Mouse (Mus musculus): ENCODE data around the gene Gins2. TPM values are rescaled to one million over a fixed set of nuclear protein-coding genes. Genes with fewer than 3 reads are reported as not detected.

Gins2 gene
- polyA plus RNA-seq, 1 experiment from 2014 or later = 132 TPM

DNA sequence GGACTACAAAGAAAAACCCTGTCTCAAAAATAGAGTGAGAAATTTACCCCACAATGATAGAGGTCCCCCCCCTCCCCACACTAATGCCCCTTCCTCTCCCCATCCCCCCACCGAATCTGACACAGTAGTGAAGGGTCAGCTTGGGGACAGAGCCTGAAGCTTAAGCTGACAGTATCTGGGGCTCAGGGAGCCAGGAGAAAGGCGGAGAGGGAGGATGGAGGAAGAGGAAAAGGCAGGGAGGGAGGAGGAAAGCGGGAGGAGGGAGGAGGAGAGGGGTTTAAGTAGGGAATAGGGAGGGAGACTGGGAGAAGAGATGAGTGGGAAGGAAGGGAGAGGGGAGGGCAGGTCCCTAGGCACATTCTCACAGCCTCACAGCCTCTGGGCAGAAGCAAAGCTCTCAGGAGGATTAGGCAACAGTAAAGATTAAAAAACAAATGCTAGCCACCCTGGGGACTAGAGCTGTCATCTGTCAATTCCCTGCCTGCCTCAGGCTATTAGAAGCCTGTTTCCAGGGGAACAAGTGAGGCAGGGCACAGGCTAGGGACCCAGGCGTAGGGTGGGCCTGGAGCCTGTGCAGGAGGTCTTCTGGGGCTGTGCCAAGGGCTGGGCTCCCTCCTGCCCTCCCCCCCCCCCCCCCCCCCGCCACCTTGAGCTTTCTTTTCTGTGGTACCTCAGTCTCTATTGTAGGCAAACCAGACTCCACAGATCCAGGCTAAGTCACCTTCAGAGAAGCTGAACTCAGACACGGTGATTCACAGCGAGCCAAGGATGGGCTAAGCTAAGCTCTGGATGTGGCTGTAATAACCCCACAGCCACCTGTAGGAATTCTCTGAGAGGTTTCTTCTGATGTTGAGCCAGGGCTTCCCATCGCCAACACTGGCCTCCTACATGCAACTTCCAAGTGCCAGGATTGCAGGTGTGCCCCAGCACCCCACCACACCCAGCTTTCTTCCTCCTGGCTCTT lies 27.8 kb upstream of the Gins2 start:
- peak overlapping the region; percentile 28 for H3K9ac ChIP-seq (replicated peaks; ENCODE audit: low read length)
- no peaks in the 10 kb centered on the region for H3K9me3 ChIP-seq (replicated peaks; ENCODE audit: control insufficient read depth, low read length)
- DNase-seq (ENCODE audit: low spot score) = peak; percentile 45
- H3K27me3 ChIP-seq (ENCODE audit: control insufficient read depth, insufficient read depth, low read length) = no peaks in the 10 kb centered on the region
- H3K4me3 ChIP-seq (ENCODE audit: low read depth, low read length) = no peak overlapping the region
- no peak overlapping the region for H3K4me2 ChIP-seq (ENCODE audit: low read depth, low read length)
- peak; percentile 68 for ATAC-seq (replicated peaks; ENCODE audit: insufficient number of reproducible peaks, low FRiP score, low TSS enrichment, low read depth)
- 19% methylated on average over 7 of the region's 8 CpGs for WGBS
- 0 out of 2 replicates have a peak overlapping the region, but pooled peaks have one; percentile 28 for H3K27ac ChIP-seq (replicated peaks; ENCODE audit: low read depth, low read length)
- peaks cover 3% of the 10 kb centered on the region; the same call in 1 of the 2 replicates for H3K4me1 ChIP-seq (ENCODE audit: control insufficient read depth, insufficient read depth, low read length)
- no peaks in the 10 kb centered on the region for H3K36me3 ChIP-seq (replicated peaks; ENCODE audit: control insufficient read depth, insufficient read depth, low read depth, low read length)

DNA sequence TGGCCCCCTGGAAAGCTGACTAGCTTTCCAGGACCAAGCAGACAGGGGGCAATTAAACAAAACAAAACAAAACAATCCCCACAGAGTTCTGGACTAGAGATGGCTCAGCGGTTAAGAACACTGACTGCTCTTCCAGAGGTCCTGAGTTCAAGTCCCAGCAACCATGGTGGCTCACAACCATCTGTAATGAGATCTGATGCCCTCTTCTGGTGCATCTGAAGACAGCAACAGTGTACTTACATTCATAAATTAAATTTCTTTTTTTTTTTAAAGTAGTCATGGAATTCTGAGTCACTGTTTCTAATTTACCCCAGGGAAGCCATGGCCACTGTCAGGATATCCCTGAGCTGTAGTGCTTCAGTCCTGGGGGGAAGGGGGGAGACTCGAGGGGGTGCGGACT lies 25.4 kb upstream of the Gins2 start:
- WGBS = 89% methylated on average over 3 of the region's 3 CpGs
- no peak overlapping the region for H3K4me3 ChIP-seq (ENCODE audit: low read depth, low read length)
- ATAC-seq (replicated peaks; ENCODE audit: insufficient number of reproducible peaks, low FRiP score, low TSS enrichment, low read depth) = no peak

DNA sequence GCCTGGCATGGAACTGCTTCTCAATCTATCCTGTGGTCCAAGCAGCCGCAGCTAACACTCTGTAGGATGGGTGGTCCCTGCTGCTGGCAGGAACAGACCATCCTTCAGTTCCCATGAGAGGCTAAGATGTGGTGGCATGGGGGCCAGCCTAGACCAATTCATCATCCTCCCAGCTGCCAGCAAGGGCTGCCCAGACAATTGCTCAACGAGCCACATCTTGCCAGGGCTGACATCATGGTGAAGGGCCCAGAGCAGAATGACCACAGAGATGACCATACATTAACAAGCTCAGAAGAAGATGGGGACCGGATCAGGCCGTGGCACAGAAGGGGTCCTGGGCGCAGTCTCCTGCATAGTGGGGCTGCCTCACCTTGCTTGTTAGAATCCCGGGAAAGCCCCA lies 21.7 kb upstream of the Gins2 start:
- H3K36me3 ChIP-seq (replicated peaks; ENCODE audit: control insufficient read depth, insufficient read depth, low read depth, low read length) = no peaks in the 10 kb centered on the region
- ATAC-seq (replicated peaks; ENCODE audit: insufficient number of reproducible peaks, low FRiP score, low TSS enrichment, low read depth) = no peak
- WGBS = 94% methylated on average over 6 of the region's 6 CpGs

More for the DNA sequence above, 25.4 kb upstream of the Gins2 start:
- DNase-seq (ENCODE audit: low spot score) = no peak
- Histone ChIP-seq H3K4me1 (ENCODE audit: control insufficient read depth, insufficient read depth, low read length) (peaks cover 3% of the 10 kb centered on the region; the same call in 1 of the 2 replicates), H3K9ac (replicated peaks; ENCODE audit: low read length) (no peak overlapping the region), H3K36me3 (replicated peaks; ENCODE audit: control insufficient read depth, insufficient read depth, low read depth, low read length) (no peaks in the 10 kb centered on the region), H3K27ac (replicated peaks; ENCODE audit: low read depth, low read length) (no peak overlapping the region), H3K27me3 (ENCODE audit: control insufficient read depth, insufficient read depth, low read length) (no peaks in the 10 kb centered on the region), H3K9me3 (replicated peaks; ENCODE audit: control insufficient read depth, low read length) (no peaks in the 10 kb centered on the region), H3K4me2 (ENCODE audit: low read depth, low read length) (no peak overlapping the region)

DNA sequence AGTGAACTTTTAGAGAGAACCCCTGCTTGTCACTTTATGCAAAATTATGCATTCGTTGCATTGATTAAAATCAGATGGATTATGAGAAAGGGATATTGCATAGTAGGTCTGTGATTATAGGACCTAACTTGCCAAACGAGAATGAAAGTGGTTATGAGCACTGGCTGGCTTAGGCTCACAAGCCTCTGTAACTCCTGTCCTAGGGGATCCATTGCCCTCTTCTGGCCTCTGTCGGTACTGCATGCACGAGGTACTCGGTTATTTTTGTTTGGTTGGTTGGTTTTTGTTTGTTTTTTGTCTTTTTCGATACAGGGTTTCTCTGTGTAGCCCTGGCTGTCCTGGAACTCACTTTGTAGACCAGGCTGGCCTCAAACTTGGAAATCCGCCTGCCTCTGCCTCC lies 18.8 kb upstream of the Gins2 start:
- no peak overlapping the region for H3K27ac ChIP-seq (replicated peaks; ENCODE audit: low read depth, low read length)
- DNase-seq (ENCODE audit: low spot score) (peak; percentile 81), ATAC-seq (replicated peaks; ENCODE audit: insufficient number of reproducible peaks, low FRiP score, low TSS enrichment, low read depth) (no peak)
- no peak overlapping the region for H3K4me3 ChIP-seq (ENCODE audit: low read depth, low read length)
- H3K4me1 ChIP-seq (ENCODE audit: control insufficient read depth, insufficient read depth, low read length) = no peaks in the 10 kb centered on the region
- H3K36me3 ChIP-seq (replicated peaks; ENCODE audit: control insufficient read depth, insufficient read depth, low read depth, low read length) = no peaks in the 10 kb centered on the region
- no peak overlapping the region for H3K9ac ChIP-seq (replicated peaks; ENCODE audit: low read length)
- no peaks in the 10 kb centered on the region for H3K27me3 ChIP-seq (ENCODE audit: control insufficient read depth, insufficient read depth, low read length)
- no peaks in the 10 kb centered on the region for H3K9me3 ChIP-seq (replicated peaks; ENCODE audit: control insufficient read depth, low read length)
- WGBS = 11% methylated on average over 7 of the region's 7 CpGs
- no peak overlapping the region for H3K4me2 ChIP-seq (ENCODE audit: low read depth, low read length)

More for the DNA sequence above, 21.7 kb upstream of the Gins2 start:
- Histone ChIP-seq H3K4me3 (ENCODE audit: low read depth, low read length) (no peak overlapping the region), H3K4me1 (ENCODE audit: control insufficient read depth, insufficient read depth, low read length) (no peaks in the 10 kb centered on the region), H3K27ac (replicated peaks; ENCODE audit: low read depth, low read length) (no peak overlapping the region), H3K27me3 (ENCODE audit: control insufficient read depth, insufficient read depth, low read length) (no peaks in the 10 kb centered on the region), H3K9me3 (replicated peaks; ENCODE audit: control insufficient read depth, low read length) (no peaks in the 10 kb centered on the region), H3K9ac (replicated peaks; ENCODE audit: low read length) (no peak overlapping the region), H3K4me2 (ENCODE audit: low read depth, low read length) (no peak overlapping the region)
- DNase-seq (ENCODE audit: low spot score) = no peak

DNA sequence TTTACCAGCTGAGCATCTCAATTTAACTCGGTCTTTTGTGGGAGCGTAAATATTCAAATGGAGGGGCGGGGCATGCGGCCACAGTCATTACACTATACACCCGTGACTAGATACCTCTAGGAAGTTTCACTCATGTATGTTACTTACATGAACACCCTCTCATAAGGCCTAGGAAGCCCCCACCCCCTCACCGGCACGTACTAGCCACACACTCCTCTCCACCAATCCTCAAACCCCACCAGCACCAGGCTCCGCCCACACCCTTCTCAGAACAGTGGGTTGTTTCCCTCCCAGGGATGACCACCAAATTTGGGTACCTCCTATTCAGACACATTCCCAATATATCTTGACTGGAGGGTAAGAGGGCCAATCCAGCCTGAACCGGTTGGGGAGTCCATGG lies 18.4 kb upstream of the Gins2 start:
- ATAC-seq (replicated peaks; ENCODE audit: insufficient number of reproducible peaks, low FRiP score, low TSS enrichment, low read depth) (no peak), DNase-seq (ENCODE audit: low spot score) (no peak)
- Histone ChIP-seq H3K36me3 (replicated peaks; ENCODE audit: control insufficient read depth, insufficient read depth, low read depth, low read length) (no peaks in the 10 kb centered on the region), H3K4me1 (ENCODE audit: control insufficient read depth, insufficient read depth, low read length) (no peaks in the 10 kb centered on the region), H3K27ac (replicated peaks; ENCODE audit: low read depth, low read length) (no peak overlapping the region), H3K4me3 (ENCODE audit: low read depth, low read length) (no peak overlapping the region), H3K9me3 (replicated peaks; ENCODE audit: control insufficient read depth, low read length) (no peaks in the 10 kb centered on the region), H3K9ac (replicated peaks; ENCODE audit: low read length) (no peak overlapping the region), H3K4me2 (ENCODE audit: low read depth, low read length) (no peak overlapping the region), H3K27me3 (ENCODE audit: control insufficient read depth, insufficient read depth, low read length) (no peaks in the 10 kb centered on the region)
- WGBS = 81% methylated on average over 9 of the region's 9 CpGs

DNA sequence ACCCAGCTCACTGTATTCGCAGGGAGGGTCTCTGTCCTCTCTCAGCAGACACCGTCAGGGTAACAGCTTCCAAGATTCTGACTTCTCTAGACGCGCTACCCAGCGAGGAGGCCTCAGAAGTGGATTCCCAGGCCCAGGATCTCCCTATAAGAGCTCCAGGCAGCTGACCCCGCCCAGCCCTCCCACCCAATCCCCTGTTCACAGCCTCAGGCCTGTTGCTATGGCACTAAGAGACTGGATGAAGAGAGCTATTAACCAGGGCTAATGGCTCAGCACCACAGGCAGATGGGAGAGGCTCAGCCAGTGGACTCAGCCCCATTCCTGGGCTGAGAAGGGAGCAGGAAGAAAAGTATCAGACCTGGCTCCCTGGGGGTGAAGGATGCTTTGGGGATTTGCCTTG lies 13.6 kb upstream of the Gins2 start:
- Histone ChIP-seq H3K9me3 (replicated peaks; ENCODE audit: control insufficient read depth, low read length) (no peaks in the 10 kb centered on the region), H3K4me3 (ENCODE audit: low read depth, low read length) (no peak overlapping the region), H3K36me3 (replicated peaks; ENCODE audit: control insufficient read depth, insufficient read depth, low read depth, low read length) (no peaks in the 10 kb centered on the region), H3K4me2 (ENCODE audit: low read depth, low read length) (no peak overlapping the region), H3K27me3 (ENCODE audit: control insufficient read depth, insufficient read depth, low read length) (no peaks in the 10 kb centered on the region), H3K27ac (replicated peaks; ENCODE audit: low read depth, low read length) (no peak overlapping the region), H3K9ac (replicated peaks; ENCODE audit: low read length) (no peak overlapping the region), H3K4me1 (ENCODE audit: control insufficient read depth, insufficient read depth, low read length) (no peaks in the 10 kb centered on the region)
- ATAC-seq (replicated peaks; ENCODE audit: insufficient number of reproducible peaks, low FRiP score, low TSS enrichment, low read depth) (0 out of 2 replicates have a peak, but pooled peaks have one; percentile 47), DNase-seq (ENCODE audit: low spot score) (peak; percentile 59)
- WGBS = 42% methylated on average over 6 of the region's 6 CpGs

DNA sequence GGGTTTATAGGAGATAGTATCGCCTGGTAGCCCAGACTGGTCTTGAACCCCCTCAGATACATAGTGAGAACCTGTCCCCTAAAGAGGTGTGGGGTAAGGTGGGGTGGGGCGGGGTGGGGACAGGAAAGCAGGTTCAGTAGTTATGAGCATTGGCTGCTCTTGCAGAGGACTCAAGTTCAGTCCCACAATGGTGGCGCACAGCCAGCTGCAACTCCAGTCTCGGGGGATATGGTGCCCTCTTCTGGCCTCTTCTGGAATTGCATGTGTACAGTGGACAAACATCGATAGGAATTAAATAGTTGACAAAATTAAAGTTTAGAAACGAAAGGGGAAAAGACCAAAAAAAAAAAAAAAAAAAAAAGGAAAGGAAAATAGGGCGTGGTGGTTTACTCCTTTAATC lies 10.4 kb upstream of the Gins2 start:
- DNase-seq (ENCODE audit: low spot score) (peak; percentile 65), ATAC-seq (replicated peaks; ENCODE audit: insufficient number of reproducible peaks, low FRiP score, low TSS enrichment, low read depth) (no peak)
- no peak overlapping the region for H3K4me3 ChIP-seq (ENCODE audit: low read depth, low read length)
- 49% methylated on average over 7 of the region's 7 CpGs for WGBS
- H3K27ac ChIP-seq (replicated peaks; ENCODE audit: low read depth, low read length) = no peak overlapping the region
- no peaks in the 10 kb centered on the region for H3K4me1 ChIP-seq (ENCODE audit: control insufficient read depth, insufficient read depth, low read length)
- no peak overlapping the region for H3K4me2 ChIP-seq (ENCODE audit: low read depth, low read length)
- no peaks in the 10 kb centered on the region for H3K27me3 ChIP-seq (ENCODE audit: control insufficient read depth, insufficient read depth, low read length)
- no peaks in the 10 kb centered on the region for H3K9me3 ChIP-seq (replicated peaks; ENCODE audit: control insufficient read depth, low read length)
- H3K36me3 ChIP-seq (replicated peaks; ENCODE audit: control insufficient read depth, insufficient read depth, low read depth, low read length) = no peaks in the 10 kb centered on the region
- no peak overlapping the region for H3K9ac ChIP-seq (replicated peaks; ENCODE audit: low read length)

DNA sequence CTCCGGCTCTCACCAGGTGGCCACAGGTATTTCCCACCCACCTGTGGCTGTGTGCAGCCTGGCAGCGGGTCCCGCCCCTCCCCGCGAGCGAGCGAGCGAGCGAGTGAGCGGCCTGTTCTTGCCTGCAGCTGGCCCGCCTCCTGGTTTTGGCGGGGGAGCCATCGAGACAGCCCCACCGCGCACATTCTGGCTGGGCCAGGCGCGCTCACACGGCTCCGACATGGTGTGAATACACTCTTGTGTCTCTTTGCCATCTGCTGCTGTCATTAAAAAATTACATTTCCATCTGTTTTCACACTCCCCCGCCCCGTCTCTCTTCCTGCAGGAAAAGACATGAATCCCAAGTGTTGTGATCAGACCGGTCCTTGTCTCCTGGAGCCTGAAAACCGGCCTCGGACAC lies 9.5 kb upstream of the Gins2 start:
- no peak for ATAC-seq (replicated peaks; ENCODE audit: insufficient number of reproducible peaks, low FRiP score, low TSS enrichment, low read depth)
- H3K9me3 ChIP-seq (replicated peaks; ENCODE audit: control insufficient read depth, low read length) = no peaks in the 10 kb centered on the region
- H3K36me3 ChIP-seq (replicated peaks; ENCODE audit: control insufficient read depth, insufficient read depth, low read depth, low read length) = no peaks in the 10 kb centered on the region
- no peak overlapping the region for H3K9ac ChIP-seq (replicated peaks; ENCODE audit: low read length)
- no peak overlapping the region for H3K4me3 ChIP-seq (ENCODE audit: low read depth, low read length)
- no peaks in the 10 kb centered on the region for H3K4me1 ChIP-seq (ENCODE audit: control insufficient read depth, insufficient read depth, low read length)
- no peaks in the 10 kb centered on the region for H3K27me3 ChIP-seq (ENCODE audit: control insufficient read depth, insufficient read depth, low read length)
- DNase-seq (ENCODE audit: low spot score) = peak; percentile 24
- WGBS = 28% methylated on average over 24 of the region's 24 CpGs
- H3K4me2 ChIP-seq (ENCODE audit: low read depth, low read length) = no peak overlapping the region
- no peak overlapping the region for H3K27ac ChIP-seq (replicated peaks; ENCODE audit: low read depth, low read length)
